Mouse (Mus musculus) embryonic facial prominence, embryonic 15.5 days (tissue): ENCODE measurements at regions not wholly inside any gene's neighbourhood (a gene's known extent, or its start where the extent isn't known, plus 50 kb on each side); places are given as distances from the start of the nearest gene placed in this dataset.

Experiments
- ATAC-seq: fragments of 200-750 bp; cut with Nextera tagmentation; 2 replicates; pipeline ENCODE4 v1.8.0; 2017; ENCODE audit warnings: low read depth, moderate TSS enrichment; ENCODE audit not compliant: insufficient number of reproducible peaks, low FRiP score, low TSS enrichment
- H3K27ac ChIP-seq: fragments of 300-500 bp; sonication (generic); replicated peaks from 2 replicates; pipeline ENCODE4 v1.5.1; 2015; ENCODE audit warnings: mild to moderate bottlenecking, inconsistent platforms
- H3K27me3 ChIP-seq: fragments of 300-500 bp; sonication (generic); 2 replicates; pipeline ENCODE4 v1.6.1; 2015; ENCODE audit warnings: inconsistent platforms
- H3K36me3 ChIP-seq: fragments of 300-500 bp; sonication (generic); 2 replicates; pipeline ENCODE4 v1.6.1; 2015; ENCODE audit warnings: mild to moderate bottlenecking, inconsistent platforms
- H3K4me1 ChIP-seq: fragments of 300-500 bp; sonication (generic); 2 replicates; pipeline ENCODE4 v1.6.1; 2015; ENCODE audit warnings: inconsistent platforms
- H3K4me2 ChIP-seq: fragments of 300-500 bp; sonication (generic); replicated peaks from 2 replicates; pipeline ENCODE4 v1.6.1; 2015; ENCODE audit warnings: mild to moderate bottlenecking, inconsistent platforms
- H3K4me3 ChIP-seq: fragments of 300-500 bp; sonication (generic); replicated peaks from 2 replicates; pipeline ENCODE4 v1.5.1; 2015; ENCODE audit warnings: mild to moderate bottlenecking, inconsistent platforms
- H3K9ac ChIP-seq: fragments of 300-500 bp; sonication (generic); 2 replicates; pipeline ENCODE4 v1.6.1; 2015; ENCODE audit warnings: inconsistent platforms
- H3K9me3 ChIP-seq: fragments of 300-500 bp; sonication (generic); replicated peaks from 2 replicates; pipeline ENCODE4 v1.6.1; 2016; ENCODE audit warnings: inconsistent platforms
- WGBS: fragments of 180-500 bp; shearing (Covaris S2); methylation state at CpG from one replicate; pipeline ENCODE4 v1.1.7; 2015; 5-methylcytosine and 5-hydroxymethylcytosine counted together

DNA sequence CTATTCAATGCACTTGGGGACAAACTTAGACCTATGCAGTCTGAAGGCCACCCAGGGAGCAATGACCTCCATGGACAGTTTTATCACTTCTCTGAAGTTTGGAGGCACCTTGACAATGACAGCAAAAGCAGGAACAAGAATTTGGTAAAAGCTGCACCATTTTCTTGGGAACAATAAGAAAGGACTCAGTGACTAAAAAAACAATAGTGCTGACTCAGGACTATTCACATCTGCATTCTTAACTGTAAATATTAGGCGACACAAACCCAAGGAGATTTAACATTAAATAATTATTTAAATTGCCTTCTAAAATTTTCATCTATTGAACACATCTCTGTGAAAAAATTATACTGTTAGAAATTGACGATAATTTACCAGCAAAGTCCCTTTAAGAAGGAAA lies 356.2 kb downstream of the Nup35 start:
- 87% methylated on average over 2 of the region's 2 CpGs for WGBS
- no peaks in the 10 kb centered on the region for H3K27me3 ChIP-seq
- H3K4me1 ChIP-seq, result 0 out of 2 replicates have a peak, but pooled peaks cover 3% of the 10 kb centered on the region
- no peaks in the 10 kb centered on the region for H3K36me3 ChIP-seq
- no peak overlapping the region for H3K27ac ChIP-seq
- no peak overlapping the region for H3K9ac ChIP-seq
- H3K9me3 ChIP-seq, result no peaks in the 10 kb centered on the region
- H3K4me2 ChIP-seq, result no peak overlapping the region
- no peak overlapping the region for H3K4me3 ChIP-seq
- ATAC-seq, result no peak

DNA sequence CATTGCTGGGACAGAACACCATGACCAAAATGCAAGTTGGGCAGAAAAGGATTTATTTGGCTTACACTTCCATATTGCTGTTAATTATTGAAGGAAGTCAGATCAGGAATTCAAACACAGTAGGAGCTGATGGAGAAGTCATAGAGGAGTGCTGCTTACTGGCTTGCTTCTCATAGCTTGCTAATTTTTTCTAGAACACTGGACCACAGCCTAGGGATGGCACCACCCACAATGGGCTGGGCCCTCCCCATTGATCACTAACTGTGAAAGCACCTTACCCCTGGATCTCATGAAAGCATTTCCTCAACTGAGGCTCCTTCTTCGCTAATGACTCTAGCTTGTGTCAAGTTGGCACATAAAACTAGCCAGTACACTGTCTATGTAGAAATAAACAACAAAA lies 381.3 kb downstream of the Nup35 start:
- H3K36me3 ChIP-seq, result no peaks in the 10 kb centered on the region
- no peak for ATAC-seq
- H3K27me3 ChIP-seq, result no peaks in the 10 kb centered on the region
- no peak overlapping the region for H3K4me3 ChIP-seq
- 100% methylated on average over 1 of the region's 1 CpGs for WGBS
- no peak overlapping the region for H3K27ac ChIP-seq
- H3K4me2 ChIP-seq, result no peak overlapping the region
- no peak overlapping the region for H3K9ac ChIP-seq
- H3K4me1 ChIP-seq, result no peaks in the 10 kb centered on the region
- H3K9me3 ChIP-seq, result no peaks in the 10 kb centered on the region

GRCm38 (mm10) chr2:81007071-81007470 lies 390.0 kb downstream of the Nup35 start:
- Histone ChIP-seq H3K27ac (no peak overlapping the region), H3K36me3 (no peaks in the 10 kb centered on the region), H3K4me2 (no peak overlapping the region), H3K27me3 (no peaks in the 10 kb centered on the region), H3K9me3 (no peaks in the 10 kb centered on the region), H3K4me1 (no peaks in the 10 kb centered on the region), H3K9ac (no peak overlapping the region), H3K4me3 (no peak overlapping the region)
- no peak for ATAC-seq
- 50% methylated on average over 11 of the region's 11 CpGs for WGBS

GRCm38 (mm10) chr2:81023620-81024019 lies 406.6 kb downstream of the Nup35 start:
- ATAC-seq, result no peak
- Histone ChIP-seq H3K27me3 (no peaks in the 10 kb centered on the region), H3K4me1 (no peaks in the 10 kb centered on the region), H3K4me2 (no peak overlapping the region), H3K36me3 (no peaks in the 10 kb centered on the region), H3K9me3 (no peaks in the 10 kb centered on the region), H3K27ac (no peak overlapping the region), H3K4me3 (no peak overlapping the region), H3K9ac (no peak overlapping the region)
- WGBS, result 82% methylated on average over 3 of the region's 3 CpGs
